Mouse (Mus musculus): Measurements from ENCODE around the gene Slc22a22.

- TF ChIP-seq CTCF (IDR thresholded peaks at IDR 0.05; ENCODE audit: extremely low read depth, insufficient read depth, insufficient read length, insufficient replicate concordance) (no peak), POLR2A (IDR thresholded peaks at IDR 0.05; ENCODE audit: low read depth, low read length) (no peak)
Measured at GRCm38 (mm10) chr15:57523510-57524298, 46.3 kb upstream of the Slc22a22 start.
